18 mouse cellular contexts compared by ENCODE assay signal in genomic region chr3:149546256-149546655, GRCm38 (mm10).
DNase-seq lines count a peak whose midpoint lies in the region; ATAC-seq and TF ChIP-seq lines count a peak whose summit lies in the region.
"Had no signal": no experiment of that assay in that cellular context is flagged by ENCODE, and none has a peak within 500 bp of the region (broad histone marks: within the 10 kb centered on the region; RNA-seq: fewer than 3 reads in every experiment).

No protein-coding gene starts in this region.

- no peak overlapping the region for H3K4me3 ChIP-seq in liver, postnatal 0 days (ENCODE audit: low read depth, low read length)
- no peak overlapping the region for H3K4me3 ChIP-seq in liver, embryonic 12.5 days
- peak overlapping the region; percentile 11; the same call in 1 of the 2 replicates for H3K4me3 ChIP-seq in brown adipose tissue, adult 24 weeks (ENCODE audit: insufficient read depth, low read depth, low read length)
- H3K4me3 ChIP-seq in forebrain, embryonic 13.5 days, result no peak overlapping the region
- H3K4me3 ChIP-seq: embryonic facial prominence, embryonic 12.5 days; limb, embryonic 15.5 days; midbrain, embryonic 12.5 days had no signal

- TF ChIP-seq EP300 in liver, postnatal 0 days (IDR thresholded peaks at IDR 0.05; ENCODE audit: low read depth), result no peak

- no peak overlapping the region for H3K9ac ChIP-seq in liver, postnatal 0 days (replicated peaks)
- H3K9ac ChIP-seq in liver, embryonic 12.5 days, result no peak overlapping the region
- no peak overlapping the region for H3K9ac ChIP-seq in forebrain, embryonic 13.5 days
- H3K9ac ChIP-seq: embryonic facial prominence, embryonic 12.5 days; limb, embryonic 15.5 days; midbrain, embryonic 12.5 days had no signal

- H3K9me3 ChIP-seq in liver, postnatal 0 days (ENCODE audit: low read length), result no peaks in the 10 kb centered on the region
- H3K9me3 ChIP-seq in liver, embryonic 12.5 days (replicated peaks), result no peaks in the 10 kb centered on the region
- no peaks in the 10 kb centered on the region for H3K9me3 ChIP-seq in forebrain, embryonic 13.5 days (replicated peaks)
- H3K9me3 ChIP-seq: embryonic facial prominence, embryonic 12.5 days; limb, embryonic 15.5 days; midbrain, embryonic 12.5 days had no signal

- no peak overlapping the region for H3K4me2 ChIP-seq in liver, postnatal 0 days (ENCODE audit: low read depth, low read length)
- H3K4me2 ChIP-seq in liver, embryonic 12.5 days, result no peak overlapping the region
- no peak overlapping the region for H3K4me2 ChIP-seq in forebrain, embryonic 13.5 days
- H3K4me2 ChIP-seq: embryonic facial prominence, embryonic 12.5 days; limb, embryonic 15.5 days; midbrain, embryonic 12.5 days had no signal

- DNase-seq in adrenal gland, adult 8-10 months, result peak; percentile 6
- DNase-seq in adrenal gland, postnatal 4 days (ENCODE audit: low spot score in 2 of 2), result no peak
- DNase-seq in liver, postnatal 0 days, result no peak
- DNase-seq in Muller cell, postnatal 12 days (ENCODE audit: inconsistent ontology term), result peak; percentile 11
- no peak for DNase-seq in gastrocnemius, adult 8-10 months (ENCODE audit: low spot score in 2 of 2)
- DNase-seq: cerebellum, adult 2 months; cerebellum, postnatal 25 days; gastrocnemius, postnatal 36 days; kidney, adult 11 months; layer of hippocampus, adult 9-11 months; left cerebral cortex, postnatal 4 days; thymus, postnatal 25 days had no signal

- no peaks in the 10 kb centered on the region for H3K4me1 ChIP-seq in liver, postnatal 0 days (ENCODE audit: insufficient read depth)
- H3K4me1 ChIP-seq in liver, embryonic 12.5 days, result no peaks in the 10 kb centered on the region
- H3K4me1 ChIP-seq in brown adipose tissue, adult 24 weeks (ENCODE audit: control insufficient read depth, insufficient read depth, insufficient read length, low read length), result 0 out of 2 replicates have a peak, but pooled peaks cover 2% of the 10 kb centered on the region
- no peaks in the 10 kb centered on the region for H3K4me1 ChIP-seq in forebrain, embryonic 13.5 days
- H3K4me1 ChIP-seq: embryonic facial prominence, embryonic 12.5 days; limb, embryonic 15.5 days; midbrain, embryonic 12.5 days had no signal

- no peaks in the 10 kb centered on the region for H3K27me3 ChIP-seq in liver, postnatal 0 days (ENCODE audit: insufficient read depth, low read length)
- no peaks in the 10 kb centered on the region for H3K27me3 ChIP-seq in liver, embryonic 12.5 days (replicated peaks)
- no peaks in the 10 kb centered on the region for H3K27me3 ChIP-seq in forebrain, embryonic 13.5 days
- H3K27me3 ChIP-seq: embryonic facial prominence, embryonic 12.5 days; limb, embryonic 15.5 days had no signal

- TF ChIP-seq CTCF in liver, postnatal 0 days (IDR thresholded peaks at IDR 0.05; ENCODE audit: low read depth), result no peak

- no peaks in the 10 kb centered on the region for H3K36me3 ChIP-seq in liver, postnatal 0 days (replicated peaks; ENCODE audit: insufficient read depth, low read length)
- no peaks in the 10 kb centered on the region for H3K36me3 ChIP-seq in liver, embryonic 12.5 days
- no peaks in the 10 kb centered on the region for H3K36me3 ChIP-seq in forebrain, embryonic 13.5 days (ENCODE audit: poor library complexity, severe bottlenecking)
- H3K36me3 ChIP-seq: embryonic facial prominence, embryonic 12.5 days; limb, embryonic 15.5 days; midbrain, embryonic 12.5 days had no signal

- 56% methylated on average over 10 of the region's 10 CpGs for WGBS in liver, postnatal 0 days (ENCODE audit: insufficient replicate concordance)
- 74% methylated on average over 10 of the region's 10 CpGs for WGBS in liver, embryonic 12.5 days (ENCODE audit: insufficient replicate concordance)
- 79% methylated on average over 10 of the region's 10 CpGs for WGBS in forebrain, embryonic 13.5 days

- ATAC-seq in liver, postnatal 0 days, result 0 out of 2 replicates have a peak, but pooled peaks have one; percentile 13
- no peak for ATAC-seq in liver, embryonic 12.5 days
- no peak for ATAC-seq in forebrain, embryonic 13.5 days

- H3K27ac ChIP-seq in liver, postnatal 0 days (ENCODE audit: low read depth), result no peak overlapping the region
- no peak overlapping the region for H3K27ac ChIP-seq in liver, embryonic 12.5 days
- H3K27ac ChIP-seq in brown adipose tissue, adult 24 weeks (replicated peaks; ENCODE audit: low read depth, low read length), result no peak overlapping the region
- no peak overlapping the region for H3K27ac ChIP-seq in forebrain, embryonic 13.5 days
- H3K27ac ChIP-seq: embryonic facial prominence, embryonic 12.5 days; limb, embryonic 15.5 days; midbrain, embryonic 12.5 days had no signal

Comparison
In these comparisons a context has a peak if more than half of its experiments do, and no peak if none do; other contexts are left out.
1. DNase-seq: peak in adrenal gland, adult 8-10 months (single experiment) and Muller cell, postnatal 12 days (single experiment); none in adrenal gland, postnatal 4 days (0 of 2), liver, postnatal 0 days (single experiment) and gastrocnemius, adult 8-10 months (0 of 2).